Mouse (Mus musculus) urinary bladder, postnatal 4 days (tissue): ENCODE results near the gene Cdkal1.

ENCODE experiments used
- DNase-seq, 2 experiments: peaks; one replicate each; pipeline ENCODE4 v3.0.0; 2021 to 2022; ENCODE audit warnings: low spot score in 2 of 2

Cdkal1 gene

GRCm38 (mm10) chr13:29766377-29766776 is 89.1 kb downstream of the Cdkal1 start:
- DNase-seq = no peak

DNA sequence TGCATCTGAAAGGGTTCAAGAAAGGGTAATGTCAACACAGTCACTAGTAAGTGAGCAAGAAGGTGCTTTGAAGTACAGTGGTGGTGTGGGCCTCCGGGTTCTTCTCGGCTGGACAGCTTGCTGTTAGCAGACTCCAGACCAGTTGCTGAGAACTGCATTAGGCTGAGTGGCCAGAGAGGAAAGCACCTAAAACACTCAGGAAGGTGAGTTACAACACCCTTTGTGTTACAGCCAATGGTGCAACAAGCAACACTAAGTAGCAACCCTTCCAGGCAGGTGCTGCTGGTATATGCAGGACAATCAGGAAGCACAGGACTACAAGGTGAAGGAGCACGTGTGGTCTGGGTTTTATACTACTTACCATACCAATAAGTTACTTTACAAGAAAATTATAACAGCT is 90.2 kb downstream of the Cdkal1 start:
- DNase-seq = no peak

GRCm38 (mm10) chr13:29759691-29760467 is 95.6 kb downstream of the Cdkal1 start:
- DNase-seq = no peak

GRCm38 (mm10) chr13:29756052-29756451 is 99.4 kb downstream of the Cdkal1 start:
- DNase-seq = no peak

- DNase-seq = no peak
Observed at GRCm38 (mm10) chr13:29753254-29753653, 102.2 kb downstream of the Cdkal1 start.

DNA sequence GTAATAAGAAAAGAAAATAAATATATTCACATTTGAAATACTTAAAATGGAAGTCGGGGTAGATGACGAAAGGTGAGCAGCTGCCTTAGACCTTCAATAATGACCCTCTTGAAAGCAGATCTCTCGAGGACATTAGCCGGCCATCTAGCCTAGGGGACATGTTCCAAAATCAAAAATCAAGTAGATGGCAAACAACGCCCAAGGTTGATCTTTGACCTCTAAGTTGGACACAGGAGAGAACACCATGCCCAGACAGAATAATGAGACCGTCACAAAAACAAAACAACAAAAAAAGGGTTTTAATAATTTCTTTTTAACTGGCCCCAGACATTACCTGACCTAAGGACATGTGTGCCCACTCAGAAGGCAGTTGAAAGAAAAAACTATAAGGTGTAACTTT is 103.4 kb downstream of the Cdkal1 start:
- no peak for DNase-seq

- DNase-seq = no peak
Observed at GRCm38 (mm10) chr13:29751201-29751600, 104.3 kb downstream of the Cdkal1 start.

DNA sequence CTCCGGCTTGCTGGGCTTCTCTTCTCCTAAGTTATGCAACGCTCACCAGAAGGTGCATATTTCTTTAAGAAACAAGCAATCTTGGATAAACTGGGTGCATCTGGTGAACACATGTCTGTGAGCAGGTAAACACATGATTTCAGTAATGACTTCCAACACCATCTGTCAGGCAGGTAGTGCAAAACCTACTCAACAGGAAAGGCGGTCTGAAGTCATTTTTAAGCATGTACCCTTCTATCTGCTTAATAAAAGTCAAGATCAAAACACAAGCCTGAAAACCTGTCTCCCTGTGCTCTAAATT is 108.2 kb downstream of the Cdkal1 start:
- DNase-seq = no peak

DNA sequence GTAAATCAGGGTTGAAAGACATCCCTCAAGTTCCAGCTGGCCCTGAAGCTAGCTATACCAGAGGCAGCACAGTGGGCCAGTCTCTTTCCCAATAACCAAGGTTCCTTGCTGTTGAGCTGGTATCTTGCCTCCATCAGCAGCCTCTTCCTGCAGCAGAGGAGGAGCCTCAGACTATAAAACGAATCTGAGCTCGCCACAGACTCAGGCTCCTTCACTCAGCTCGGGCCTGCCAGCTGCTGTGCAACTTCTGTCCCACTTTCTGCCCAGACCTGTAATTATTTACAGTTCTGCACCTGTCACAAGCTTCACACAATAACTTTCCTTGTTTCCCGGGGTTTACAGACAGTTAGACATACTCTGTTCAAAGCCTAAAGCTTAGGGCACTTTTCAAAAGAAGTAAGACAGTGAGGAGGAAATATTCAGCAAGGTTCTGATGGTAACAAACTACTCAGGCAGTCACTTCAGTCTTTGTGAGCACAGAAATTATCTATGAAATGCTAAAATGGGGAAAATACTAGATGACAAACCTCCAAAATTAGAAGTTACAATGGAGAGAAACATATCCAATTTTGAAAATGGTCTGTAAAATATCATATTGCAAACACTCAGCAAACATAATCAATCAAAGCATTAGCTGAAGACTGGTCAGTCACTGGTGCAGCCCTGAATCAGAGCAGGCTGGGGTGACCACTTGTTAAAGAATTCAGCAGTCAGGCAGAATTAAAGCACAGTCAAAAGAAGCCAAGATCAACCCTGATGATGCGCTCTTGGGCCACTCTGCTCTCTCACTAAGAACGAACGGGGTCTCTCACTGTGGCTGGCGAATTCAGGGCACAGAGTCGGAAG is 108.8 kb downstream of the Cdkal1 start:
- no peak for DNase-seq

DNA sequence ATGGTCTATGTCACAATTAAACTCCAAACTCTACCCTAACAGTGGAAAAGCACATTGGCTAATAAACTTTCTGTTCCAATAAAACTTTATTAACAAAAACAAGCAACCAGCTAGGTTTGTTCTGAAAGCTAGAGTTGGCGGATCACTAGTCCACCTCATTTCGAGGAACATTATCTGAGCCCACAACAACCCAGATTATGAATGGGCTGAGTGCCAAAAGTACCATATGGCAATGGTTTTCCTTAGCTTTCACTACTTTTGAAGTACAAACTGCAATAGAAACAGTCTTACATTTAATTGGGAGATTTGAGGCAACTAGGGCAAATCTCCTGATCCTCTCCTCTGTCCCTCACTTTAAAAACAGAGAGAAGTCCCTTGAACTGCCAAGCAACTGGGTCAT is 110.4 kb downstream of the Cdkal1 start:
- DNase-seq = no peak

GRCm38 (mm10) chr13:29744188-29744587 is 111.3 kb downstream of the Cdkal1 start:
- no peak for DNase-seq

GRCm38 (mm10) chr13:29743761-29744160 is 111.7 kb downstream of the Cdkal1 start:
- no peak for DNase-seq

- no peak for DNase-seq
Observed at GRCm38 (mm10) chr13:29737675-29738461, 117.6 kb downstream of the Cdkal1 start.

DNA sequence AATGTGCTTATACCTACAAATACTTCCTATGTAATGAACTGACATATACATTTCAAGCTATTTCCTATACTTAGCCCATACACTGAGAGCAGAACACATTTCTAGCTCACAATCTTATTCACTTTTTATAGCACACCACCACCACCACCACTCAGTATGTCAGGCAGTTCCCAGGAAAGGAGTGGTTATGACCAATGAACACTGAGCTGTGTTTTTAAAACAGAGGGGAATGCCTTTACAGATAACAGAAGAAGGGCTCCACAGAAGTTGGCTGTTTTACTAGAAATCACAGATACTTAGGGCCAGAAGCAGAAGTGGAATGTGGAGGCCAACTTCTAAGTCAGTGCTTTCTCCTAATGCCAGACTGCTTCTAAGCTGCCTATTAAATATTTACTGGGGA is 121.0 kb downstream of the Cdkal1 start:
- no peak for DNase-seq

DNA sequence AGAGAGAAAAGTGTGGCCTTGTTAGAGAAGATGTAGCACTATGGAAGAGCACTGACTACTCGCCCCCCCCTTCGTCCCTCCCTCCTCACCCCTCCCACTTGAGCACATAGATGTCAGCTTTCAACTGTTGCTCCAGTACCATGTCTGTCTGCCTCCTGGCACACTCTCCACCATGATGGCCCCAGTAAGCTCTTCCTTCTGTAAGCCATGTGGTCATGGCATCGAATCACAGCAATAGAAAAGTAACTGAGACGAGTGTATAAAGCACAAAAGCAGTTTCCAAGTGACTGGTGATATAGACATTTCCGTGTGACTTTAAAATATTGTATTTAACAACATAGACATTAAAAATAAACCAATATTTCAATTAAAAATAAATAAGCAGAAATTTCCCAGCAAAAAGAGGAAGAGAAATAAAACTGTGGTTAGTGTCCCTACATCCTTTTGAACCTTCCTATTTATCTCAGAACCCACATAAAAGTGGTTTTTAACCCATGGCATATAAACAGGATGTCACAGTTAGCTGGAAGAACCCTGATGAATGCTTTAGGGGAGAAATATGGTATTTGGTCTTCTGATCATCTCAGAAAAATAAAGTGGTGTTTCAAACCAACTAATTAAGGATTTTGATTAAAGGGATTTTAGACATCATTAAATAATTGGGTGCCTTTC is 129.2 kb downstream of the Cdkal1 start:
- no peak for DNase-seq

DNA sequence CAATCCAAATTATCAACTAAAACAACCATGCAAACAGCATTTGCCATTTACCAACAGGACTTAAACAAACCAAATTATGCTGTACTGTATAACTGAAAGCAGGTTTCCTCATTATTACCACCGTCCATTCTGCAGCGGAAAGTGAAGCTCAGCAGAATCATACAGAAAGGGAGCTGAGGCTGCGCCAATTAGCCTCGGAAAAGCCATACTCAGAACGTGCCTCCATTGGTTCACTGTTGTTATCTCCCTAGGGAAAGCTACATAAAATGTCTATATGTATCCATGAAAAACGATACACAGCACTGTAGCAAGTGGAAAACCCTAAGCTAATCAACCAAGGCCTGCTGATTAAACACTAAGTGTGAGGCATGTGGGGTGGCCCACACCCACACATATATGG is 130.6 kb downstream of the Cdkal1 start:
- no peak for DNase-seq

- DNase-seq = no peak
Observed at GRCm38 (mm10) chr13:29723150-29723549, 132.3 kb downstream of the Cdkal1 start.

- no peak for DNase-seq
Observed at GRCm38 (mm10) chr13:29721206-29721605, 134.3 kb downstream of the Cdkal1 start.

DNA sequence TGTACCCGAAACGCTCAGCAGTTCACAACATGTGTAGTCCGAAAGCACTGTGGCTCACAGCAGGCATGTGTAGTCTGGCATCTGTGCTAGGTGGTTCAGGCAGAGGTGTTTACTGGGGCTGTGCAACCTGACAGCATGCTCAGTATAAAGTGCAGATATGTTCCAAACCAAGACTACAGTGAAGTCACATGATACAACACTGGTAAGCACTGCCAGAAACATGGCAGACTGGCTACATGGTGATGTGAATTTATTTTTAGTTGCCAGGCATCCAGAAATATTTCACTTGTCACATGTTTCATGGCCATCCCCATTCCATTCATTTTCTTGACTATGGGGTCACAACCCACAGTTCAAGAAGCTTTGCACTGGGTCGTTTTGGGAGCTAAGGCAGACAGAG is 138.9 kb downstream of the Cdkal1 start:
- no peak for DNase-seq

- DNase-seq = no peak
Observed at GRCm38 (mm10) chr13:29715241-29715841, 140.1 kb downstream of the Cdkal1 start.

DNA sequence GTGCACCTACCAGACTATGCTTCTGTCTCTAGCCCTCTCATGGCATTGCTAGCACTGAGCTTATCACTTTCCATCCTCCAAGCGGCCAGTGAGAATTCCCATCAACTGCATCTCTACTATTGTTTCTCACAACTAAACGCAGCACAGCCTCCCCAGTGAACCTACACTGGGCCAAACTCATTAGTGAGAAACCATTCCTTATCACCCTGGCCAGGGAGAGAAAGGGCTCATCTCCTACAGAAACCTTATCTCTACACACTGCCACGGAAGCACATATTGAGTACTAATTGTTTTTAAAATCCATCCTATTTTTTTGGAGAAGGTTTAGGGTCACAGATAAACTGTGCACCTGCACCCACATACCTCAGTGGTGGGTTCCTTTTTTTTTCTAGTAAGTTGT is 147.9 kb downstream of the Cdkal1 start:
- DNase-seq = no peak

DNA sequence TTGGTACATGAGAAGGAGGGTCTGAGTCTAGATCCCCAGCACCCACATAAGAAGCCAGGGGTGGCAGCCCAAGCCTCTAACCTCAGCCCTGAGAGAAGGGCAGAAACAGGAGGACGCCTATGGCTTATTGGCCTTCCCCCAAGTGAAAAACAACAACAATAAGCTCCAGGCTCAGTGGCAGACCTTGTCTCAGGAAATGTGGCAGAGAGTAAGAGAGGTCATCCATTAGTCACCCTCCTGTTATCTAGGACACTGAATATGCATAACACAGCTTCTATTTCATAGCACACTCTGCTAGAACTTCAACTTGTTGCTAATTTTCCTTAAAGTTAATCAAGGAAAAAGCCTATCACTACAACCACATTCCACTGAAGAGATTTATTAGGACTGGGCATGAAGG is 154.1 kb downstream of the Cdkal1 start:
- no peak for DNase-seq
